In genomic region chr4:56051792-56052380, GRCm38 (mm10) we compare ENCODE assay signal across 13 mouse cellular contexts.
DNase-seq lines count a peak whose midpoint lies in the region; ATAC-seq and TF ChIP-seq lines count a peak whose summit lies in the region.
"Had no signal": no experiment of that assay in that cellular context is flagged by ENCODE, and none has a peak within 500 bp of the region (broad histone marks: within the 10 kb centered on the region; RNA-seq: fewer than 3 reads in every experiment).

No protein-coding gene starts in this region.

- H3K9me3 ChIP-seq in heart, embryonic 11.5 days (replicated peaks; ENCODE audit: control insufficient read depth, low read length), result no peaks in the 10 kb centered on the region
- no peaks in the 10 kb centered on the region for H3K9me3 ChIP-seq in liver, embryonic 12.5 days (replicated peaks)
- no peaks in the 10 kb centered on the region for H3K9me3 ChIP-seq in lung, embryonic 16.5 days (ENCODE audit: control insufficient read depth, low read length)

- no peak overlapping the region for H3K4me2 ChIP-seq in heart, embryonic 11.5 days
- H3K4me2 ChIP-seq in liver, embryonic 12.5 days, result no peak overlapping the region
- no peak overlapping the region for H3K4me2 ChIP-seq in lung, embryonic 16.5 days (ENCODE audit: low read depth, low read length)

- H3K27me3 ChIP-seq in heart, embryonic 11.5 days (ENCODE audit: control insufficient read depth, insufficient read depth, low read length), result no peaks in the 10 kb centered on the region
- 0 out of 2 replicates have a peak, but pooled peaks cover 2% of the 10 kb centered on the region for H3K27me3 ChIP-seq in liver, adult 2 months (ENCODE audit: control insufficient read depth, insufficient read depth, low read length)
- no peaks in the 10 kb centered on the region for H3K27me3 ChIP-seq in liver, embryonic 12.5 days (replicated peaks)
- no peaks in the 10 kb centered on the region for H3K27me3 ChIP-seq in lung, embryonic 16.5 days (ENCODE audit: control insufficient read depth, insufficient read depth, low read depth, low read length)

- ATAC-seq in heart, embryonic 11.5 days (replicated peaks; ENCODE audit: insufficient number of reproducible peaks, low FRiP score, low TSS enrichment), result no peak
- no peak for ATAC-seq in liver, embryonic 12.5 days
- peak; percentile 52 for ATAC-seq in lung, embryonic 16.5 days (ENCODE audit: low read depth)
- no peak for ATAC-seq in erythroblast, adult 5-6 weeks (replicated peaks; ENCODE audit: low FRiP score, poor library complexity, severe bottlenecking)
- ATAC-seq: inflammation-experienced regulatory T-cells, adult 6 months had no signal

- H3K4me1 ChIP-seq in heart, embryonic 11.5 days (ENCODE audit: control insufficient read depth, insufficient read depth, low read length), result 0 out of 2 replicates have a peak, but pooled peaks cover 4% of the 10 kb centered on the region
- H3K4me1 ChIP-seq in liver, adult 2 months (ENCODE audit: control insufficient read depth, insufficient read depth, low read length), result 0 out of 2 replicates have a peak, but pooled peaks cover 2% of the 10 kb centered on the region
- no peaks in the 10 kb centered on the region for H3K4me1 ChIP-seq in liver, embryonic 12.5 days
- H3K4me1 ChIP-seq in brown adipose tissue, adult 24 weeks (ENCODE audit: control insufficient read depth, insufficient read depth, insufficient read length, low read length), result peaks cover 6% of the 10 kb centered on the region; the same call in 1 of the 2 replicates
- H3K4me1 ChIP-seq in lung, embryonic 16.5 days (replicated peaks; ENCODE audit: control insufficient read depth, insufficient read depth, low read length), result no peaks in the 10 kb centered on the region; the same call in 1 of the 2 replicates

- H3K79me2 ChIP-seq in liver, adult 2 months (ENCODE audit: control insufficient read depth, insufficient read depth, low read length), result no peaks in the 10 kb centered on the region

- peak; percentile 17; the same call in 1 of the 2 replicates for TF ChIP-seq CTCF in liver, adult 2 months (IDR thresholded peaks at IDR 0.05; ENCODE audit: low read depth, low read length)

- no peak overlapping the region for H3K27ac ChIP-seq in heart, embryonic 11.5 days (ENCODE audit: low read depth, low read length)
- no peak overlapping the region for H3K27ac ChIP-seq in liver, adult 2 months (replicated peaks; ENCODE audit: insufficient read depth, low read depth, low read length)
- no peak overlapping the region for H3K27ac ChIP-seq in liver, embryonic 12.5 days
- H3K27ac ChIP-seq in brown adipose tissue, adult 24 weeks (replicated peaks; ENCODE audit: low read depth, low read length), result 0 out of 2 replicates have a peak overlapping the region, but pooled peaks have one; percentile 18
- no peak overlapping the region for H3K27ac ChIP-seq in lung, embryonic 16.5 days (ENCODE audit: low read length)

- 36% methylated on average over 6 of the region's 6 CpGs for WGBS in heart, embryonic 11.5 days (ENCODE audit: insufficient replicate concordance)
- 54% methylated on average over 6 of the region's 6 CpGs for WGBS in liver, adult 2 months
- 46% methylated on average over 6 of the region's 6 CpGs for WGBS in liver, embryonic 12.5 days (ENCODE audit: insufficient replicate concordance)
- WGBS in lung, embryonic 16.5 days, result 38% methylated on average over 6 of the region's 6 CpGs

- TF ChIP-seq POLR2A in liver, adult 2 months (IDR thresholded peaks at IDR 0.05; ENCODE audit: extremely low read depth, insufficient read depth, low read length), result no peak

- H3K36me3 ChIP-seq in heart, embryonic 11.5 days (ENCODE audit: control insufficient read depth, insufficient read depth, low read length), result no peaks in the 10 kb centered on the region
- H3K36me3 ChIP-seq in liver, adult 2 months (ENCODE audit: control insufficient read depth, insufficient read depth, low read length), result no peaks in the 10 kb centered on the region
- H3K36me3 ChIP-seq in liver, embryonic 12.5 days, result no peaks in the 10 kb centered on the region
- no peaks in the 10 kb centered on the region for H3K36me3 ChIP-seq in lung, embryonic 16.5 days (ENCODE audit: control insufficient read depth, insufficient read depth, low read length)

- peak; percentile 90 for DNase-seq in heart, adult 11 months
- DNase-seq in liver, adult 2 months (ENCODE audit: extremely low read depth, low read depth, low spot score), result no peak
- DNase-seq in frontal cortex, postnatal 36 days (ENCODE audit: low spot score in 2 of 2), result no peak
- DNase-seq: cerebellum, adult 9-11 months; right cerebral cortex, postnatal 14 days; thymus, postnatal 36 days had no signal

- H3K4me3 ChIP-seq in heart, embryonic 11.5 days (ENCODE audit: low read depth, low read length), result no peak overlapping the region
- no peak overlapping the region for H3K4me3 ChIP-seq in liver, adult 2 months (ENCODE audit: insufficient read depth, low read depth, low read length)
- no peak overlapping the region for H3K4me3 ChIP-seq in liver, embryonic 12.5 days
- H3K4me3 ChIP-seq in brown adipose tissue, adult 24 weeks (ENCODE audit: insufficient read depth, low read depth, low read length), result no peak overlapping the region
- no peak overlapping the region for H3K4me3 ChIP-seq in lung, embryonic 16.5 days (ENCODE audit: low read length)
- H3K4me3 ChIP-seq: myocyte had no signal

- H3K9ac ChIP-seq in heart, embryonic 11.5 days (ENCODE audit: low read depth, low read length), result no peak overlapping the region
- no peak overlapping the region for H3K9ac ChIP-seq in liver, adult 2 months (ENCODE audit: low read depth, low read length)
- H3K9ac ChIP-seq in liver, embryonic 12.5 days, result no peak overlapping the region
- no peak overlapping the region for H3K9ac ChIP-seq in lung, embryonic 16.5 days (ENCODE audit: low read length)
